Mouse (Mus musculus) thymus, postnatal 4 days (tissue): ENCODE results near the gene Magi1.

Experiments
- DNase-seq: peaks from one replicate; pipeline ENCODE4 v3.0.0; 2021

Gene Magi1

GRCm38 (mm10) chr6:93874376-93874775, 409.3 kb downstream of the Magi1 start:
- DNase-seq: no peak

GRCm38 (mm10) chr6:93873536-93873935, 410.2 kb downstream of the Magi1 start:
- DNase-seq: no peak

DNA sequence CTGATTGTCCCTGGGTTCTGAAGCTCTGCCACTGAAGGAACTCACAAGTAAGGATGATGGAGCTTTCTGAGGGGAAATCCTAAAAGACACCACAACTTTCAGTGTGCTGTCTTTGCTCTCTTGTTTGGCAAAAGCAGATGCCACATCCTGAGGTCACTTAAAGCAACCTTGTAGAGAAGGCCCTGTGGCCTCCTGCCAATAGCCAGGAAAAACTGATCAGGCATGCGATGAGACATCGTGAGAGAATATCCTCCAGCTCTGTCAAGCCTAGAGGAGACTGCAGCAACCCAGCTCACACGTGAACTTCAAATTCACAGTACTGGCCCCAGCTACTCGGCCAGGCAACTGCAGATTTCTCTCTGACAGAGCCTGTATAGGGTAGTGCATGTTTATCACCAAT, 412.2 kb downstream of the Magi1 start:
- no peak for DNase-seq

- DNase-seq: no peak
These were observed 413.7 kb downstream of the Magi1 start for GRCm38 (mm10) chr6:93870023-93870422.

- DNase-seq: no peak
These were observed 421.5 kb downstream of the Magi1 start for GRCm38 (mm10) chr6:93862263-93862662.

- DNase-seq: no peak
These were observed 426.9 kb downstream of the Magi1 start for GRCm38 (mm10) chr6:93856783-93857182.

- DNase-seq: no peak
These were observed 427.7 kb downstream of the Magi1 start for GRCm38 (mm10) chr6:93855806-93856641.

DNA sequence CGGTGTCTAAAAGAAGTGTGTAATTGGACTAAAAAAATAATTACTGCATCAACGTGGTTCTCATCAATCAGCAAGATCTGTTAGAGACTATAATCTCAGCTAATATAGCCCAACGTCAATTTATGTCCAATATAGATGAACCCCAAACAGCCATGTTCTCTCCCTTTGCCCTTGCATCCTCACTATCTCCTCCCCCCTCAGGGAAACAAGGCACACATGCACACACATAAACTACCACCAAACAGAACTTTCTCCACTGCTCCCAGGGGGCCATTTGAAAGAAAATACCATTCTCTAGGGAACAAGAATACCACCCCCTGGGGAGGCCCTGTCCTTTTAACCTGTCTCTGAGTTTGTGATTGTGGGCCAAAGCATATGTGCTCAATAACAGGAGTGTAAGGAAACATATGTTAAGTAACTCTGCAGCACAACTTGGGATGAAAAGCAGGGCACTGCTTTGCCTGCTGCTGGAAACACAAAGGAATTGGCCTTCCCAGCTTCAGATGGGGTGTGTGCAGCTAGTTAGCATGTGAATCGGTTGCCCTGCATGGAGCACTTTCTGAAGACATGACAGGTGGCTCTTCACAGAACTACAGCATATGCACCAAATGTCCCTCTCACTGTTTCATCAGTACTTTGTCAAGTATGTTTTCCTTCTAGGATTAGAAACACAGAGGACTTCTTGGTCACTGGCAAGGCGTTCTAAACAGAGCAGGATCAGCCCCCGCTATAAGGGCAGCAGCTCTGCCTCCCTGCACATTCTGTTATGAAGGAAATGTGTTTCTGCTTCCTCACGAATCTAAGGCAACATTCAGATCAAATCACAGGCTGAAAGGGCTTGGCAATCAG, 434.6 kb downstream of the Magi1 start:
- DNase-seq: no peak

- no peak for DNase-seq
These were observed 438.2 kb downstream of the Magi1 start for GRCm38 (mm10) chr6:93845498-93845897.

DNA sequence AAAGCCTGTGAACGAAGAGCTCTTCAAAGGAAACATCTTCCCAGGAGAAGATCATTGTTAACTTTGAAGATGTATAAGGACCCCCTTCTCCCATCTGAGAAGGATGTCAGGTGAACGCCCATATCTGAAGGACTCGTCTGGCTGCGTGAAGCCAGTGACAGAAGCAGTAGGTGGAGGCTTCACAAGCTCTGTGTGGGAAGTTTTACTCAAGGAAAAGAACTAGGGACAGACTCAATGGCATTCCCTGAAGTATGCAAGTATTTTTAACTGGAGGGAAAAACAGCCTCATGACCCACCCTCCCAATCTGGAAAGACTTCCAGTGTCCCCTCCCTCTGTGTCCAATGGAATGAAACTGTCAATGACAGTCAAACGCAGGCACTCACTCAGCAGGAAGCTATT, 438.6 kb downstream of the Magi1 start:
- DNase-seq: no peak

DNA sequence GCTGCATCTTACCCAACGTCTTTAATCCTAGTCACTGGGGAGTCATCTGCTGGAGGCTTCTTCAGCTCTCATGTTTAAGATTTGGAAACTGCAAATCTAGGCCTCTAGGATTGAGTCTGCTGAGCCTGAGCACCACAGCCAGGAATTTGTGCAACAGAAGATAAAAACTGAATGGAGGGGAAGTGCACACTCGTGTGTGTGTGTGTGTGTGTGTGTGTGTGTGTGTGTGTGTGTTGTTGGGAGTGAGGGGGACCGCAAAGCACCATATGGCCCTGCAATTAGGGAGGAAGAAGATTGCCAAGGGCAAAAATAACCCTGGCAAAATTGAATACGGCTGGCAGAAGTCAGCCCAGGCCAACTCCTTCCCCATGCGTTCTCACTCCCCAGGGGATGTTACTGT, 439.1 kb downstream of the Magi1 start:
- no peak for DNase-seq

DNA sequence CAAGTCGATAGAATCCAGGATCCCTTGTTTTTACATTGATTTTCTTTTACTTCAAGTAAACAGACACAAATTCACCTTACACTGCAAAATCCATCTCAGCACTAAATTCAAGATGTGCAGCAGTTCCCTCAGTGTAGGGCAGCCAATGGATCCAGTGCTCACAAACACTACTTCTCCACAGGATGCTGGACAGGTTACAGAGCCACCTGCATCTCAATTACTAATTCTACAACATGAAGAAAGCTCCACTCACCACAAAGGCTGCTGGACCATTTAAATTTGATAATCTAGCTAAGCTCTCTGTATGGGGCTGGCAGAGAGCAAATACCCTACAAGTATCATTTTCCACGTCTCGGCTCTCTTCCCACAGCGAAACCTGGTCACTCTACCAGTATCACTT, 445.3 kb downstream of the Magi1 start:
- DNase-seq: no peak

DNA sequence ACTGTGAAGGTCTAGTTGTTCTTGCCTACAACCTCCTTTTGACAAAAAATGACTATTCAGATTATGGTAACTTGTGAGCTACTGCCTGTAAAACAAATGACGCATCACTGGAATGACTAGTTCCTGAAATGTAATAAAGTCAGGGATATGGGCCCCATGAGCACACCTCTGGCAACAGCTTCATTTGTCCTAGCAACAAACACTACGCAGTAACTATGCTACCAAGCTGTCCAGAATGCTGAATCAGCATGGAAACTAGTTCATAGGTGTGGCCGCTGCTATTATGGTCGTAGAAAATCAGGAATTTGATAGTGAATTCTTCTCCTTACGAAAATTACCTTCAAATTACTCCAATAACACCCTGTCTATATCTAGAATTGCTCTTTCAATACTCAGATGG, 447.1 kb downstream of the Magi1 start:
- DNase-seq: no peak

DNA sequence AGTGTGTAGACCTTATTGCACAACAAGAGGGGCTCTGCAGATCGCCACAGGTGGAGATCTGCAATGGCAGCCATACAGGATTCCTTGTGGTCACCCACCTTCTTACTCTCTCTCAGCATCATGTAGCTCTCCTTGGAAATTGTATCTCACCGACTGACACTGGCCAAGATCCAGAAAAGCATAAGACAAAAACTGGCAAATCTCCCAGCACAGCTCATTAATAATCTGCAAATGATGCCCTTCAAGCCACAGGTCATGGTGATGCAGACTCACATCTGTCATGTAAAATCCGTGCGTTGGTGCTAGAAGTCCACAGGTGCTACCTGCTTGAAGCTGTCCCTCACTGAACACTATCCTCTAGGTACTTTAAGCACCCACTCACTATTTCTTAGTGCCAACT, 448.5 kb downstream of the Magi1 start:
- DNase-seq: no peak

DNA sequence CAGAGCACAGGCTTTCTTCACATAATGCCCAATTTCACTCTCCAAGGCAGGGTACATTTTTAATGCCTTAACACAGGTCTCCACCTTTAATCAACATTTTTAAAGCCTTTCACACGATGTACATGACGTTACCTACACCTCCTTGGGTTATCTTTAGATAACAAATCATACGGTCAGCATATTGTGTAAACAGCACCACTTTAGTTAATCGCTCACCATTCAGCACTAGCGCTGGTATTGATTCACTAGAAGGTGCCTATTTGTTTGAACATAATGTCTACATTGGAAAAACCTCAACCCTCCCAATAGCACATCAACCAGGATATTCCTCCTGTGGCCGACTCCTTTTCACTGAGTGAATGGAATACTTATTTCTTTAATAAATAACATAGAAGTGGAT, 455.5 kb downstream of the Magi1 start:
- DNase-seq: no peak

DNA sequence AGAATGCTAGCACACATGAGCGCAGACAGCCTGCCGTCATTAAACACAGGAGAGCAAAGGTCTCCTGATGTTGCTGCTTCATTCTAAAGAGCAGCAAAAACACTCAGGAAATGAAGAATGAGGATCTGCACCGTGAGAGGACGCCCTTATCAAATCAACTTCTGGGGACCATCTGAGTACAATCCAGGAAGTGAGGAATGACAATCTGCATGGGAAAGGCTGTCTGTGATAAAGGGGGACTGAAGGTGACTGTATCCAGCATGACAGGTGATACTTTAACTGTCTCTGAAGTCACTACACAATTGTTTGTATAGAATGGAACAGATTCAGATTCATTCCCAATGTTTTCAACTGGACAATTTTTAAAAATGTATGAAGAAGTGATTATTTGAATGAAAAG, 456.8 kb downstream of the Magi1 start:
- no peak for DNase-seq

GRCm38 (mm10) chr6:93822221-93822897, 461.4 kb downstream of the Magi1 start:
- no peak for DNase-seq

DNA sequence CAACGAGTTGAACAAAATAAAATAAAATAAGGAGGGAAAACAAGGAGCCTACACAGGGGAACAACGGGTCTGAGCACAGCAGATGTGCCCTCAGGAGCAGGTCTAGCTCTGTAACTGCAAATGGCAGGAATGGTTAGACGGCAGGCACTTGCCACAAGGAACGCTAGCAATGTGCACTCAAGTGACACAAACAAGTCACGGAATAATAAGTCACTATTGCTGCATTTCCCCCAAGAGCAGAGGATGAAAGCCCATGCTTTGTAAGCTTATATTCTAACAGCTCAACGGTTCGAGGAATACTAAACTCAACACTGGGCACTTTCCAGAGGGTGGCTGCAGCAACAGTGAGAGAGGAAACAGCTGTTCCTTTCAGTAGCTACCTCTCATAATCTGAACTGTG, 462.2 kb downstream of the Magi1 start:
- DNase-seq: no peak

DNA sequence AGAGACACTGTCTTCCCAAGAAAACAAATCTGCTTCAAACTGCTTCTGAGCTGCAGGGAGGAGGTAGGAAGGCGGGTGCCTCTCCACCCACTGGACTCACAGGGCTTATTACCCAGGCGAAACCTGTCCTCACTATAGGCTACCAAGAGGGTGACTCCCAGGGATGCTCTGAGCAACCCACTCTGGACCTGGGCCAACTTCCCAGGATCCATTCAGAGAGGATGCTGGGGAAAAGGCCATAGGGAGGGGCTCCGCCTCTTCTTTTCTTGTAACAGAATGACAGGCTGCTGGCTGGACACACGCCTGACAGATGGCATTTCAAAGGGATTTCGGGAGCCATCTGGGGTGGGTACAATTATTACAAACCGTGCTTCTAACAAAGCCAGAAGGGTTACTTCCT, 463.8 kb downstream of the Magi1 start:
- no peak for DNase-seq

GRCm38 (mm10) chr6:93819282-93819681, 464.4 kb downstream of the Magi1 start:
- DNase-seq: no peak

- no peak for DNase-seq
These were observed 465.2 kb downstream of the Magi1 start for GRCm38 (mm10) chr6:93818494-93818893.

DNA sequence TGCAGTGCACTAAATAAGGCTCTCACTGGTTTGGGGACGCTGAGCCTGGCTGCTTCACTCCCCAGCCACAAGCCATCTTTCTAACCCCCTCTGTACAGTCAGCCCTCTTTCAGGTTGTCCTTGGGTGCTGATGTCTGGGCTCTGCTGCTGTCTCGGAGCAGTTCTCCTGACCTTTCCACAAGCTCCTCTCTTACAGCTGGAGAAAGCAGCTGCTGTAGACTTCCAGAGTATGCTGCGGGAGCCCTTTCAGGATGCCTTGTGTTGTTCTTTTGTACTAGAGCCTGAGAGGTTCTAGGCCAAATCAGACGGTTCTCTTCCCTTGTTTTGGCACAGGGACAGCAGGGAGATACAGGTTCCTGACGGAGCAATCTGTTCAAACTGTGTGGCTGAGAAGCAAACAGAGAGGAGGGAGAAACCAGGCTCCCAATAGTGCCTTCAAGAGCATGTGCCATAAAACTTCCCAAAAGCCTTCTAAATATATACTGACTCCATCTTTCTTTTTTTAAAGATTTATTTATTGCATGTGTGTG, 478.2 kb downstream of the Magi1 start:
- DNase-seq: no peak

DNA sequence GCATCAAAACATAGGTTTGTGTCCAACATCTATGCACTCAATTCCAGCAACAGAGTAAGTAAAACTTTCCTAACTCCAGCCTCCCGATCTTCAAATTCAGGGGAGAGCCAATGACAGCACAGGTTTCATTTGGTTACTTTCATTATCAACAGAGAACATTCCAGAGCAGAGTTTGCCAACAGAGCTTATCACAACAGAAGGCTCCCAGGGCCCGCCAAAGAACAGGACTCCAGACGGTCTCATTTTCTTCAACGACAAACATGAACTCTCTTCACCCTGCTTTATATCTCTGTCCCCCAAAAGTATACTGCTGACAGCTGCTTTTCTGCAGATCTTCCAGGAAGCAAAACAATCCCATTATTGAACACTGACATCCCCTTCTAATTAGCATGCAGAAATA, 481.3 kb downstream of the Magi1 start:
- DNase-seq: no peak
